Mouse (Mus musculus): ENCODE measurements around the gene Ing5. TPM values are rescaled to one million over a fixed set of nuclear protein-coding genes. Genes with fewer than 3 reads are reported as not detected.
"Not testable (repeated sequence)": the region's sequence is repeated elsewhere in the genome, so short reads cannot be mapped to it uniquely, and the experiment has no call there.

Ing5 gene
- polyA plus RNA-seq, 1 experiment: 33.9 TPM

- no peaks in the 10 kb centered on the region for H3K9me3 ChIP-seq (replicated peaks; ENCODE audit: control insufficient read depth, insufficient read depth, low read length, poor library complexity, severe bottlenecking)
- H3K36me3 ChIP-seq (ENCODE audit: control insufficient read depth, insufficient read depth, low read length, poor library complexity, severe bottlenecking): no peaks in the 10 kb centered on the region
- no peak overlapping the region for H3K4me3 ChIP-seq (ENCODE audit: low read depth, low read length)
- H3K4me1 ChIP-seq (ENCODE audit: control insufficient read depth, insufficient read depth, low read length): no peaks in the 10 kb centered on the region
- TF ChIP-seq CTCF (IDR thresholded peaks at IDR 0.05; ENCODE audit: low read depth, low read length): no peak
- no peak for TF ChIP-seq EP300 (IDR thresholded peaks at IDR 0.05; ENCODE audit: insufficient read depth, low read depth, low read length)
- TF ChIP-seq POLR2A (IDR thresholded peaks at IDR 0.05; ENCODE audit: insufficient read depth, low read length): no peak
- H3K27ac ChIP-seq (ENCODE audit: insufficient read depth, low read length): no peak overlapping the region
- no peaks in the 10 kb centered on the region for H3K27me3 ChIP-seq (ENCODE audit: control insufficient read depth, insufficient read depth, low read length, poor library complexity, severe bottlenecking)
- no peak overlapping the region for H3K9ac ChIP-seq (ENCODE audit: low read depth, poor library complexity, severe bottlenecking)
These were observed 33.6 kb downstream of the Ing5 start for GRCm38 (mm10) chr1:93837335-93837734.

- not testable (repeated sequence) for H3K4me1 ChIP-seq (ENCODE audit: control insufficient read depth, insufficient read depth, low read length); H3K27ac ChIP-seq (ENCODE audit: insufficient read depth, low read length); H3K36me3 ChIP-seq (ENCODE audit: control insufficient read depth, insufficient read depth, low read length, poor library complexity, severe bottlenecking); H3K27me3 ChIP-seq (ENCODE audit: control insufficient read depth, insufficient read depth, low read length, poor library complexity, severe bottlenecking); H3K4me3 ChIP-seq (ENCODE audit: low read depth, low read length); H3K9ac ChIP-seq (ENCODE audit: low read depth, poor library complexity, severe bottlenecking); H3K9me3 ChIP-seq (replicated peaks; ENCODE audit: control insufficient read depth, insufficient read depth, low read length, poor library complexity, severe bottlenecking)
These were observed 34.8 kb downstream of the Ing5 start for GRCm38 (mm10) chr1:93838569-93838968.

GRCm38 (mm10) chr1:93845766-93846366, 42.1 kb downstream of the Ing5 start:
- H3K4me1 ChIP-seq (ENCODE audit: control insufficient read depth, insufficient read depth, low read length); H3K9me3 ChIP-seq (replicated peaks; ENCODE audit: control insufficient read depth, insufficient read depth, low read length, poor library complexity, severe bottlenecking); H3K27ac ChIP-seq (ENCODE audit: insufficient read depth, low read length); H3K4me3 ChIP-seq (ENCODE audit: low read depth, low read length); H3K27me3 ChIP-seq (ENCODE audit: control insufficient read depth, insufficient read depth, low read length, poor library complexity, severe bottlenecking); H3K9ac ChIP-seq (ENCODE audit: low read depth, poor library complexity, severe bottlenecking); H3K36me3 ChIP-seq (ENCODE audit: control insufficient read depth, insufficient read depth, low read length, poor library complexity, severe bottlenecking): not testable (repeated sequence)

- H3K9me3 ChIP-seq (replicated peaks; ENCODE audit: control insufficient read depth, insufficient read depth, low read length, poor library complexity, severe bottlenecking); H3K9ac ChIP-seq (ENCODE audit: low read depth, poor library complexity, severe bottlenecking); H3K27ac ChIP-seq (ENCODE audit: insufficient read depth, low read length); H3K36me3 ChIP-seq (ENCODE audit: control insufficient read depth, insufficient read depth, low read length, poor library complexity, severe bottlenecking); H3K27me3 ChIP-seq (ENCODE audit: control insufficient read depth, insufficient read depth, low read length, poor library complexity, severe bottlenecking); H3K4me1 ChIP-seq (ENCODE audit: control insufficient read depth, insufficient read depth, low read length); H3K4me3 ChIP-seq (ENCODE audit: low read depth, low read length): not testable (repeated sequence)
These were observed 52.0 kb downstream of the Ing5 start for GRCm38 (mm10) chr1:93855790-93856189.

- Histone ChIP-seq H3K27me3 (ENCODE audit: control insufficient read depth, insufficient read depth, low read length, poor library complexity, severe bottlenecking) (no peaks in the 10 kb centered on the region), H3K9ac (ENCODE audit: low read depth, poor library complexity, severe bottlenecking) (no peak overlapping the region), H3K9me3 (replicated peaks; ENCODE audit: control insufficient read depth, insufficient read depth, low read length, poor library complexity, severe bottlenecking) (no peaks in the 10 kb centered on the region), H3K4me3 (ENCODE audit: low read depth, low read length) (no peak overlapping the region), H3K27ac (ENCODE audit: insufficient read depth, low read length) (no peak overlapping the region), H3K4me1 (ENCODE audit: control insufficient read depth, insufficient read depth, low read length) (no peaks in the 10 kb centered on the region), H3K36me3 (ENCODE audit: control insufficient read depth, insufficient read depth, low read length, poor library complexity, severe bottlenecking) (no peaks in the 10 kb centered on the region)
- TF ChIP-seq EP300 (IDR thresholded peaks at IDR 0.05; ENCODE audit: insufficient read depth, low read depth, low read length) (no peak), POLR2A (IDR thresholded peaks at IDR 0.05; ENCODE audit: insufficient read depth, low read length) (no peak), CTCF (IDR thresholded peaks at IDR 0.05; ENCODE audit: low read depth, low read length) (no peak)
These were observed 53.6 kb downstream of the Ing5 start for GRCm38 (mm10) chr1:93857370-93857769.

- Histone ChIP-seq H3K4me3 (ENCODE audit: low read depth, low read length) (no peak overlapping the region), H3K9me3 (replicated peaks; ENCODE audit: control insufficient read depth, insufficient read depth, low read length, poor library complexity, severe bottlenecking) (no peaks in the 10 kb centered on the region), H3K4me1 (ENCODE audit: control insufficient read depth, insufficient read depth, low read length) (no peaks in the 10 kb centered on the region), H3K36me3 (ENCODE audit: control insufficient read depth, insufficient read depth, low read length, poor library complexity, severe bottlenecking) (no peaks in the 10 kb centered on the region), H3K9ac (ENCODE audit: low read depth, poor library complexity, severe bottlenecking) (no peak overlapping the region), H3K27ac (ENCODE audit: insufficient read depth, low read length) (no peak overlapping the region), H3K27me3 (ENCODE audit: control insufficient read depth, insufficient read depth, low read length, poor library complexity, severe bottlenecking) (no peaks in the 10 kb centered on the region)
- TF ChIP-seq EP300 (IDR thresholded peaks at IDR 0.05; ENCODE audit: insufficient read depth, low read depth, low read length): no peak
These were observed 54.2 kb downstream of the Ing5 start for GRCm38 (mm10) chr1:93857991-93858390.

GRCm38 (mm10) chr1:93859619-93860018, 55.9 kb downstream of the Ing5 start:
- Histone ChIP-seq H3K4me1 (ENCODE audit: control insufficient read depth, insufficient read depth, low read length) (no peaks in the 10 kb centered on the region), H3K36me3 (ENCODE audit: control insufficient read depth, insufficient read depth, low read length, poor library complexity, severe bottlenecking) (no peaks in the 10 kb centered on the region), H3K27ac (ENCODE audit: insufficient read depth, low read length) (no peak overlapping the region), H3K9ac (ENCODE audit: low read depth, poor library complexity, severe bottlenecking) (no peak overlapping the region), H3K9me3 (replicated peaks; ENCODE audit: control insufficient read depth, insufficient read depth, low read length, poor library complexity, severe bottlenecking) (no peaks in the 10 kb centered on the region), H3K27me3 (ENCODE audit: control insufficient read depth, insufficient read depth, low read length, poor library complexity, severe bottlenecking) (no peaks in the 10 kb centered on the region), H3K4me3 (ENCODE audit: low read depth, low read length) (no peak overlapping the region)
- TF ChIP-seq POLR2A (IDR thresholded peaks at IDR 0.05; ENCODE audit: insufficient read depth, low read length) (no peak), CTCF (IDR thresholded peaks at IDR 0.05; ENCODE audit: low read depth, low read length) (no peak), EP300 (IDR thresholded peaks at IDR 0.05; ENCODE audit: insufficient read depth, low read depth, low read length) (no peak)

GRCm38 (mm10) chr1:93861048-93861447, 57.3 kb downstream of the Ing5 start, which contains the start of gene Gal3st2:
TSS of gene Gal3st2 (plus strand) at chr1:93861306.
- H3K27me3 ChIP-seq (ENCODE audit: control insufficient read depth, insufficient read depth, low read length, poor library complexity, severe bottlenecking); H3K27ac ChIP-seq (ENCODE audit: insufficient read depth, low read length); H3K9ac ChIP-seq (ENCODE audit: low read depth, poor library complexity, severe bottlenecking); H3K36me3 ChIP-seq (ENCODE audit: control insufficient read depth, insufficient read depth, low read length, poor library complexity, severe bottlenecking); H3K9me3 ChIP-seq (replicated peaks; ENCODE audit: control insufficient read depth, insufficient read depth, low read length, poor library complexity, severe bottlenecking); H3K4me3 ChIP-seq (ENCODE audit: low read depth, low read length); H3K4me1 ChIP-seq (ENCODE audit: control insufficient read depth, insufficient read depth, low read length): not testable (repeated sequence)
